Mouse (Mus musculus) CH12.LX (cell line): ENCODE measurements at regions not wholly inside any gene's neighbourhood (a gene's known extent, or its start where the extent isn't known, plus 50 kb on each side); places are given as distances from the start of the nearest gene placed in this dataset.

ENCODE experiments used
- DNase-seq: peaks from one replicate; pipeline ENCODE4 v3.0.0-alpha.2; 2013; ENCODE audit errors: extremely low read depth
- H3K27ac ChIP-seq: 2 replicates; pipeline ENCODE4 v1.5.1; 2012; ENCODE audit warnings: low read depth, mild to moderate bottlenecking, control low read depth, moderate library complexity; ENCODE audit not compliant: insufficient read depth
- H3K27me3 ChIP-seq: replicated peaks from 2 replicates; pipeline ENCODE3; 2012; ENCODE audit warnings: inconsistent platforms
- H3K36me3 ChIP-seq, 2 experiments: replicated peaks in 1 of 2; 2 replicates each; pipeline versions ENCODE3 to v1.6.1; 2012; ENCODE audit warnings: inconsistent platforms in 1 of 2, low read length in 1 of 2, mild to moderate bottlenecking in 1 of 2, mixed read lengths in 1 of 2, moderate library complexity in 1 of 2; ENCODE audit not compliant: control insufficient read depth in 1 of 2, insufficient read depth in 1 of 2
- H3K4me1 ChIP-seq, 2 experiments: 2 replicates each; pipeline ENCODE4 v1.6.1; 2012; ENCODE audit warnings: inconsistent platforms in 1 of 2, moderate library complexity in 1 of 2; ENCODE audit not compliant: insufficient read depth in 2 of 2, control insufficient read depth in 1 of 2
- H3K4me2 ChIP-seq: 2 replicates; pipeline ENCODE4 v1.6.1; 2012; ENCODE audit warnings: low read depth, mild to moderate bottlenecking, control low read depth; ENCODE audit not compliant: poor library complexity, insufficient read depth, severe bottlenecking
- H3K4me3 ChIP-seq, 3 experiments: fragments of 150-350 bp in 1 of 3; sonication (generic) in 1 of 3; replicated peaks in 1 of 3; 2 replicates each; pipeline versions ENCODE3 to v1.5.1; 2011 to 2012; ENCODE audit warnings: low read depth in 2 of 3, low read length in 2 of 3, mild to moderate bottlenecking in 2 of 3, moderate library complexity in 2 of 3, control low read depth in 1 of 3, improper control_type of control experiment in 1 of 3, inconsistent platforms in 1 of 3, mixed read lengths in 1 of 3; ENCODE audit not compliant: poor library complexity in 1 of 3
- H3K79me2 ChIP-seq: replicated peaks from 2 replicates; pipeline ENCODE4 v1.6.1; 2012; ENCODE audit warnings: mild to moderate bottlenecking, moderate library complexity; ENCODE audit not compliant: control insufficient read depth, poor library complexity, insufficient read depth, severe bottlenecking; ENCODE audit errors: extremely low read depth
- H3K9ac ChIP-seq: 2 replicates; pipeline ENCODE4 v1.6.1; 2012; ENCODE audit warnings: low read depth, mild to moderate bottlenecking, control low read depth, moderate library complexity; ENCODE audit not compliant: insufficient read depth
- H3K9me3 ChIP-seq: replicated peaks from 2 replicates; pipeline ENCODE3; 2012; ENCODE audit warnings: low read length, inconsistent platforms, mixed read lengths
- CHD1 ChIP-seq: IDR thresholded peaks from 2 replicates; pipeline ENCODE4 v1.6.1; 2012; ENCODE audit warnings: low read depth, low read length, improper control_type of control experiment, inconsistent platforms
- CTCF ChIP-seq, 2 experiments: IDR thresholded peaks in 1 of 2; conservative IDR thresholded peaks in 1 of 2; 2 replicates each; pipeline ENCODE4 v1.5.1; 2011 to 2012; ENCODE audit warnings: low read depth in 2 of 2, low read length in 2 of 2, improper control_type of control experiment in 1 of 2, inconsistent platforms in 1 of 2, mild to moderate bottlenecking in 1 of 2, moderate library complexity in 1 of 2
- E2F4 ChIP-seq: IDR thresholded peaks from 2 replicates; pipeline ENCODE4 v1.6.1; 2011; ENCODE audit warnings: low read depth, low read length, improper control_type of control experiment; ENCODE audit not compliant: insufficient replicate concordance
- ETS1 ChIP-seq: conservative IDR thresholded peaks from 2 replicates; pipeline ENCODE4 v1.6.1; 2012; ENCODE audit warnings: low read depth, mild to moderate bottlenecking, inconsistent platforms, low read length, improper control_type of control experiment, moderate library complexity
- HCFC1 ChIP-seq: IDR thresholded peaks from 2 replicates; pipeline ENCODE4 v1.6.1; 2012; ENCODE audit warnings: low read depth, mild to moderate bottlenecking, inconsistent platforms, low read length, improper control_type of control experiment
- JUN ChIP-seq: IDR thresholded peaks from 2 replicates; pipeline ENCODE4 v1.6.1; 2011; ENCODE audit warnings: low read depth, mild to moderate bottlenecking, low read length, improper control_type of control experiment, moderate library complexity; ENCODE audit not compliant: insufficient read depth
- JUND ChIP-seq: conservative IDR thresholded peaks from 2 replicates; pipeline ENCODE4 v1.6.1; 2011; ENCODE audit warnings: low read depth, low read length, improper control_type of control experiment
- KAT2A ChIP-seq: IDR thresholded peaks from 2 replicates; pipeline ENCODE4 v1.6.1; 2012; ENCODE audit warnings: low read length, improper control_type of control experiment, inconsistent platforms; ENCODE audit not compliant: insufficient replicate concordance
- MAX ChIP-seq: IDR thresholded peaks from 2 replicates; pipeline ENCODE4 v1.6.1; 2011; ENCODE audit warnings: low read length, improper control_type of control experiment
- MAZ ChIP-seq: IDR thresholded peaks from 2 replicates; pipeline ENCODE4 v1.6.1; 2012; ENCODE audit warnings: low read depth, mild to moderate bottlenecking, inconsistent platforms, low read length, improper control_type of control experiment, moderate library complexity
- MEF2A ChIP-seq: IDR thresholded peaks from 2 replicates; pipeline ENCODE4 v1.6.1; 2014; ENCODE audit warnings: low read depth, mild to moderate bottlenecking, inconsistent platforms, low read length, improper control_type of control experiment, borderline replicate concordance
- MXI1 ChIP-seq: IDR thresholded peaks from 2 replicates; pipeline ENCODE4 v1.6.1; 2011; ENCODE audit warnings: mild to moderate bottlenecking, low read depth, low read length, improper control_type of control experiment
- MYC ChIP-seq: IDR thresholded peaks from 2 replicates; pipeline ENCODE4 v1.6.1; 2011; ENCODE audit warnings: low read depth, mild to moderate bottlenecking, improper control_type of control experiment, low read length
- PAX5 ChIP-seq: IDR thresholded peaks from 2 replicates; pipeline ENCODE4 v1.6.1; 2012; ENCODE audit warnings: low read length, inconsistent platforms, mixed read lengths
- TCF12 ChIP-seq: IDR thresholded peaks from 2 replicates; pipeline ENCODE4 v1.6.1; 2014; ENCODE audit warnings: low read depth, mild to moderate bottlenecking, inconsistent platforms, low read length, improper control_type of control experiment
- USF2 ChIP-seq: conservative IDR thresholded peaks from 2 replicates; pipeline ENCODE4 v1.6.1; 2011; ENCODE audit warnings: low read depth, low read length, improper control_type of control experiment
- ZKSCAN1 ChIP-seq: IDR thresholded peaks from 2 replicates; pipeline ENCODE4 v1.6.1; 2012; ENCODE audit warnings: low read depth, inconsistent platforms, low read length, improper control_type of control experiment, borderline replicate concordance
- ZMIZ1 ChIP-seq: IDR thresholded peaks from 2 replicates; pipeline ENCODE4 v1.6.1; 2012; ENCODE audit warnings: low read depth, mild to moderate bottlenecking, inconsistent platforms, low read length, improper control_type of control experiment
- ZNF384 ChIP-seq: IDR thresholded peaks from 2 replicates; pipeline ENCODE4 v1.6.1; 2012; ENCODE audit warnings: low read depth, low read length, improper control_type of control experiment, inconsistent platforms
- dilution Hi-C: fragments of 300-500 bp; cut with MboI; formaldehyde crosslinking; loops from 2 replicates; pipeline ENCODE4 v1.14.3; 2020; ENCODE audit warnings: low sequenced_read_pairs; ENCODE audit not compliant: extremely low pct_unique_long_range_greater_than_20kb, extremely low pct_ligation_motif_present
- in situ Hi-C: fragments of 300-500 bp; cut with MboI; formaldehyde crosslinking; loops from 3 replicates; pipeline ENCODE4 v1.14.3; 2019; ENCODE audit warnings: low sequenced_read_pairs, low pct_ligation_motif_present, low pct_unique_long_range_greater_than_20kb, mixed read lengths

- Histone ChIP-seq H3K27me3 (peaks cover 40% of the 10 kb centered on the region), H3K9ac (no peak overlapping the region), H3K4me3 (no peak overlapping the region), H3K4me1 (no peaks in the 10 kb centered on the region), H3K36me3 (no peaks in the 10 kb centered on the region), H3K27ac (no peak overlapping the region), H3K9me3 (no peaks in the 10 kb centered on the region), H3K79me2 (no peaks in the 10 kb centered on the region)
- in situ Hi-C loops (no loop called here), dilution Hi-C loops (no loop called here)
- TF ChIP-seq HCFC1 (no peak), E2F4 (no peak), USF2 (no peak), KAT2A (no peak), MXI1 (no peak), ZKSCAN1 (no peak), ETS1 (no peak), MYC (no peak)
- TF ChIP-seq, all 38 proteins: peak for 0
- no peak overlapping the region for H3K4me2 ChIP-seq
- no peak for DNase-seq
Measured at GRCm38 (mm10) chr16:12956416-12956815, 153.1 kb upstream of the Ercc4 start.

- Histone ChIP-seq H3K4me3 (no peak overlapping the region), H3K36me3 (no peaks in the 10 kb centered on the region), H3K27ac (no peak overlapping the region), H3K27me3 (peaks cover 19% of the 10 kb centered on the region), H3K79me2 (no peaks in the 10 kb centered on the region), H3K4me1 (no peaks in the 10 kb centered on the region), H3K9me3 (no peaks in the 10 kb centered on the region), H3K4me2 (no peak overlapping the region), H3K9ac (no peak overlapping the region)
- no peak for DNase-seq
- TF ChIP-seq CTCF (conservative IDR thresholded peaks at IDR 0.05 in 1 of 2, IDR thresholded peaks at IDR 0.05 in 1 of 2; ENCODE audit: low read depth in 2 of 2, low read length in 2 of 2) (no peak), ZMIZ1 (no peak), PAX5 (no peak), TCF12 (no peak)
- dilution Hi-C loops = no loop called here
- in situ Hi-C loops = no loop called here
Measured at GRCm38 (mm10) chr16:12960885-12961284, 148.6 kb upstream of the Ercc4 start.

- dilution Hi-C loops (no loop called here), in situ Hi-C loops (no loop called here)
- no peaks in the 10 kb centered on the region for H3K79me2 ChIP-seq
- H3K36me3 ChIP-seq = no peaks in the 10 kb centered on the region
- TF ChIP-seq ZKSCAN1 (no peak), ZMIZ1 (no peak), MAZ (no peak), E2F4 (no peak), MEF2A (no peak), MAX (no peak), ZNF384 (no peak), KAT2A (no peak), ETS1 (no peak), JUN (no peak), CHD1 (no peak), JUND (no peak), PAX5 (no peak)
- H3K4me1 ChIP-seq = no peaks in the 10 kb centered on the region
- no peak overlapping the region for H3K4me3 ChIP-seq
- no peak overlapping the region for H3K9ac ChIP-seq
- H3K27ac ChIP-seq = no peak overlapping the region
- H3K27me3 ChIP-seq = peaks cover 8% of the 10 kb centered on the region
- no peak overlapping the region for H3K4me2 ChIP-seq
- no peak for DNase-seq
- no peaks in the 10 kb centered on the region for H3K9me3 ChIP-seq
Measured at GRCm38 (mm10) chr16:12982681-12983080, 126.8 kb upstream of the Ercc4 start.
